Mouse (Mus musculus): ENCODE results near the gene Olfr62. TPM values are rescaled to one million over a fixed set of nuclear protein-coding genes. Genes with fewer than 3 reads are reported as not detected.

Olfr62 gene
- polyA plus RNA-seq, 1 experiment from 2014 or later, result not detected

Other genes starting within 250 kb of the Olfr62 start
- 5.3 and 5.5 TPM in 2 replicates for gene Szt2, start 249.7 kb upstream of the Olfr62 start, polyA plus RNA-seq (2015; fragmentation: Nextera tagmentation; extraction: Ambion mirVana)
- 67.8 and 70.6 TPM in 2 replicates for gene Med8, start 249.6 kb upstream of the Olfr62 start, polyA plus RNA-seq (2015; fragmentation: Nextera tagmentation; extraction: Ambion mirVana)
- gene Elovl1, start 230.9 kb upstream of the Olfr62 start, polyA plus RNA-seq (2015; fragmentation: Nextera tagmentation; extraction: Ambion mirVana), result 66.5 and 69.4 TPM in 2 replicates
- 189 and 195 TPM in 2 replicates for gene Cdc20, start 221.6 kb upstream of the Olfr62 start, polyA plus RNA-seq (2015; fragmentation: Nextera tagmentation; extraction: Ambion mirVana)
- 0.88 and 1.2 TPM in 2 replicates for gene Mpl, start 201.4 kb upstream of the Olfr62 start, polyA plus RNA-seq (2015; fragmentation: Nextera tagmentation; extraction: Ambion mirVana)
- 52.1 and 60.8 TPM in 2 replicates for gene Tie1, start 168.9 kb upstream of the Olfr62 start, polyA plus RNA-seq (2015; fragmentation: Nextera tagmentation; extraction: Ambion mirVana)
- 1.4 and 1.8 TPM in 2 replicates for gene 2610528J11Rik, start 132.0 kb upstream of the Olfr62 start, polyA plus RNA-seq (2015; fragmentation: Nextera tagmentation; extraction: Ambion mirVana)
- 0.80 and 0.95 TPM in 2 replicates for gene Tmem125, start 114.9 kb upstream of the Olfr62 start, polyA plus RNA-seq (2015; fragmentation: Nextera tagmentation; extraction: Ambion mirVana)
- 0.33 and 0.54 TPM in 2 replicates for gene Cfap57, start 38.2 kb upstream of the Olfr62 start, polyA plus RNA-seq (2015; fragmentation: Nextera tagmentation; extraction: Ambion mirVana)
- gene Ebna1bp2, start 38.2 kb upstream of the Olfr62 start, polyA plus RNA-seq (2015; fragmentation: Nextera tagmentation; extraction: Ambion mirVana), result 70.7 and 105 TPM in 2 replicates
- 0.05 TPM in 1 of 2 replicates, not detected in the other for gene Olfr1342, start 33.8 kb downstream of the Olfr62 start, polyA plus RNA-seq (2015; fragmentation: Nextera tagmentation; extraction: Ambion mirVana)
- not detected in 2 replicates for gene Olfr1341, start 44.6 kb downstream of the Olfr62 start, polyA plus RNA-seq (2015; fragmentation: Nextera tagmentation; extraction: Ambion mirVana)
- not detected in 2 replicates for gene Olfr1340, start 61.2 kb downstream of the Olfr62 start, polyA plus RNA-seq (2015; fragmentation: Nextera tagmentation; extraction: Ambion mirVana)
- gene Olfr1339, start 73.2 kb downstream of the Olfr62 start, polyA plus RNA-seq (2015; fragmentation: Nextera tagmentation; extraction: Ambion mirVana), result not detected in 2 replicates
- gene Olfr1338, start 99.8 kb downstream of the Olfr62 start, polyA plus RNA-seq (2015; fragmentation: Nextera tagmentation; extraction: Ambion mirVana), result not detected in 2 replicates
- gene Olfr1337, start 123.6 kb downstream of the Olfr62 start, polyA plus RNA-seq (2015; fragmentation: Nextera tagmentation; extraction: Ambion mirVana), result not detected in 2 replicates
- not detected in 2 replicates for gene Olfr1335, start 151.0 kb downstream of the Olfr62 start, polyA plus RNA-seq (2015; fragmentation: Nextera tagmentation; extraction: Ambion mirVana)
- gene Olfr1333, start 177.3 kb downstream of the Olfr62 start, polyA plus RNA-seq (2015; fragmentation: Nextera tagmentation; extraction: Ambion mirVana), result not detected in 2 replicates
- gene Olfr1331, start 205.7 kb downstream of the Olfr62 start, polyA plus RNA-seq (2015; fragmentation: Nextera tagmentation; extraction: Ambion mirVana), result not detected in 2 replicates
- gene Olfr1330, start 229.6 kb downstream of the Olfr62 start, polyA plus RNA-seq (2015; fragmentation: Nextera tagmentation; extraction: Ambion mirVana), result 0.09 and 0.22 TPM in 2 replicates